Mouse (Mus musculus) heart, adult 2 months (tissue): Measurements from ENCODE around the gene D16Ertd472e.

Experiments
- CTCF ChIP-seq: fragments of 200-600 bp; IDR thresholded peaks from 2 replicates; pipeline ENCODE4 v1.8.1; 2022; ENCODE audit warnings: antibody characterized with exemption, mild to moderate bottlenecking, moderate library complexity
- POLR2A ChIP-seq: fragments of 200-500 bp; IDR thresholded peaks from 2 replicates; pipeline ENCODE4 v1.6.1; 2011; ENCODE audit warnings: mild to moderate bottlenecking, low read depth, low read length, control low read depth; ENCODE audit not compliant: insufficient read depth

DNA sequence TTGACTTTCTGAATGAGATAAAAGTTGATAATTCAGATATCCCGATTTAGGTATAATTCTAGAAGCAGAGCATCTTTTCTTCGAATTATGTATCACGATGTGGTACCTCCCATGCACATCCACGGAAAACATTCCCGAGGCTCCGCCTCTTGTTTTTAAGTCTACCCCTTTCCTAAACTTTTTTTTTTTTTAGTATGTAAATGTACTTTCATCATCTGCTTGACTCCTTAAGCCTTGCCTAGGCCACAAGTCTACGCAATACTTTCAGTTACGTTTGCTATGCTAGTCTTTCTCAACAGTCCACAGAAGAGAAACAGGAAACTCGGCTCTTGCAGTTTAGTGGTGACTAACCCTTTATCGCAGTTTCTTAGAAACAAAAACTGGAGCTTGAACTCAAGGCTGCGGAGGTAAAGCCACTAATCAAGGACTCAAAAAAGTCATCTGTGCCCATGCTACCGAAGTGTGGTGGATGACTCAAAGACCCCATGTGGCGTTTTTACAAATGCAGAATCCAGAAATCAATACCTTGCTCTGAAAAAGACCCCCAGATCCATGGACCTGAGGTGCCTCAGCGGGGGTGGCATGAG lies 670 bp upstream of the D16Ertd472e start:
- TF ChIP-seq POLR2A, result no peak
- TF ChIP-seq CTCF, result no peak
